Mouse (Mus musculus): ENCODE results near the gene Anapc15-ps.
A peak's percentile ranks its signal among the peaks of the same experiment; 100 is the strongest.

Gene Anapc15-ps

GRCm38 (mm10) chr10:95673351-95673750 lies at the start of gene Anapc15-ps:
Gene Anapc15-ps, minus strand, starts transcription at chr10:95673451.
- no peak for DNase-seq (ENCODE audit: extremely low spot score)

- no peak for DNase-seq (ENCODE audit: extremely low spot score)
Measured at GRCm38 (mm10) chr10:95722203-95722611, 49.0 kb upstream of the Anapc15-ps start.

- DNase-seq (ENCODE audit: extremely low spot score), result no peak
Measured at GRCm38 (mm10) chr10:95720181-95720798, 47.0 kb upstream of the Anapc15-ps start.

GRCm38 (mm10) chr10:95719472-95719871 lies 46.2 kb upstream of the Anapc15-ps start:
- no peak for DNase-seq (ENCODE audit: extremely low spot score)

- DNase-seq (ENCODE audit: extremely low spot score), result no peak
Measured at GRCm38 (mm10) chr10:95718760-95719159, 45.5 kb upstream of the Anapc15-ps start.

- no peak for DNase-seq (ENCODE audit: extremely low spot score)
Measured at GRCm38 (mm10) chr10:95717106-95717680, 43.9 kb upstream of the Anapc15-ps start.

GRCm38 (mm10) chr10:95715687-95716086 lies 42.4 kb upstream of the Anapc15-ps start:
- no peak for DNase-seq (ENCODE audit: extremely low spot score)

GRCm38 (mm10) chr10:95712221-95712620 lies 39.0 kb upstream of the Anapc15-ps start:
- DNase-seq (ENCODE audit: extremely low spot score), result no peak

GRCm38 (mm10) chr10:95709903-95710660 lies 36.8 kb upstream of the Anapc15-ps start:
- DNase-seq (ENCODE audit: extremely low spot score), result no peak

- no peak for DNase-seq (ENCODE audit: extremely low spot score)
Measured at GRCm38 (mm10) chr10:95709143-95709880, 36.1 kb upstream of the Anapc15-ps start.

GRCm38 (mm10) chr10:95708001-95708400 lies 34.8 kb upstream of the Anapc15-ps start:
- peak; percentile 37 for DNase-seq (ENCODE audit: extremely low spot score)

- DNase-seq (ENCODE audit: extremely low spot score), result no peak
Measured at GRCm38 (mm10) chr10:95706867-95707266, 33.6 kb upstream of the Anapc15-ps start.

GRCm38 (mm10) chr10:95705747-95706146 lies 32.5 kb upstream of the Anapc15-ps start:
- no peak for DNase-seq (ENCODE audit: extremely low spot score)

- no peak for DNase-seq (ENCODE audit: extremely low spot score)
Measured at GRCm38 (mm10) chr10:95704847-95705246, 31.6 kb upstream of the Anapc15-ps start.

GRCm38 (mm10) chr10:95703730-95704129 lies 30.5 kb upstream of the Anapc15-ps start:
- DNase-seq (ENCODE audit: extremely low spot score), result no peak

- DNase-seq (ENCODE audit: extremely low spot score), result no peak
Measured at GRCm38 (mm10) chr10:95700422-95700821, 27.2 kb upstream of the Anapc15-ps start.

- DNase-seq (ENCODE audit: extremely low spot score), result no peak
Measured at GRCm38 (mm10) chr10:95698920-95699714, 25.9 kb upstream of the Anapc15-ps start.

GRCm38 (mm10) chr10:95696253-95696641 lies 23.0 kb upstream of the Anapc15-ps start:
- no peak for DNase-seq (ENCODE audit: extremely low spot score)

- no peak for DNase-seq (ENCODE audit: extremely low spot score)
Measured at GRCm38 (mm10) chr10:95695603-95696252, 22.5 kb upstream of the Anapc15-ps start.

- no peak for DNase-seq (ENCODE audit: extremely low spot score)
Measured at GRCm38 (mm10) chr10:95694559-95695251, 21.5 kb upstream of the Anapc15-ps start.

Measured in embryo, embryonic 9.5 days (tissue).